Mouse (Mus musculus): ENCODE results near the gene Ttc13.

GRCm38 (mm10) chr8:124752325-124752862 is 30.6 kb upstream of the Ttc13 start:
- no peak for TF ChIP-seq CTCF (IDR thresholded peaks at IDR 0.05; ENCODE audit: low read depth, low read length)
- no peak for TF ChIP-seq POLR2A (IDR thresholded peaks at IDR 0.05; ENCODE audit: extremely low read depth, insufficient read depth, low read length)

All from liver, adult 2 months (tissue).